Mouse (Mus musculus) forelimb bud, embryonic 11.5 days (tissue): Measurements from ENCODE around the gene Cox16.
A peak's percentile ranks its signal among the peaks of the same experiment; 100 is the strongest.
"Not testable (repeated sequence)": the region's sequence is repeated elsewhere in the genome, so short reads cannot be mapped to it uniquely, and the experiment has no call there.

Experiments
- DNase-seq: peaks from one replicate; pipeline ENCODE4 v3.0.0-alpha.2; 2012; ENCODE audit warnings: low read depth, low spot score

Gene Cox16

DNA sequence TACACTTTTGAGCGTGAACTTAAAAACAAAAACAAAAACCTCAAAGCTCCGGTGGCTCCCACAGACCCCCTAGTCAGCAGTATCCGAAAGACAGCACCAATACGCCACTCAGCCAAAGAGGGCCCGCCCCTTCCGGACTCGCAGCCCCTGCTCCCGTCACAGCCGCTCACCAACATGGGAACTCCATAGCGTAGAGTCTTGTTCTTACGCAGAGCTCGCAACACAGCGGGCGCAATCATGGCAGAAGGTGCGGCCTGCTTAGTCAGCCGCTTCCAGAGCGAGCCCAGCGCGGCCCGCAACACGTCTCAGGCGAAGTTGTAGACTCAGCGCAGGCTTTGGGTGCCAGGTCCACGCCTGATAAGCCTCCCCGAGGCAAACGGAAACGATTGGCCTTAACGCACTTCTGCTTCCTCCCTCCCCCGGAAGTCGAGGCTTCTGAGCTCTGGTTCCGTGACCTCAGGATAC, at the start of gene Cox16:
Cox16 (minus strand) TSS at position 401 of the 465 bp plus-strand sequence.
- peak; percentile 76 for DNase-seq

DNA sequence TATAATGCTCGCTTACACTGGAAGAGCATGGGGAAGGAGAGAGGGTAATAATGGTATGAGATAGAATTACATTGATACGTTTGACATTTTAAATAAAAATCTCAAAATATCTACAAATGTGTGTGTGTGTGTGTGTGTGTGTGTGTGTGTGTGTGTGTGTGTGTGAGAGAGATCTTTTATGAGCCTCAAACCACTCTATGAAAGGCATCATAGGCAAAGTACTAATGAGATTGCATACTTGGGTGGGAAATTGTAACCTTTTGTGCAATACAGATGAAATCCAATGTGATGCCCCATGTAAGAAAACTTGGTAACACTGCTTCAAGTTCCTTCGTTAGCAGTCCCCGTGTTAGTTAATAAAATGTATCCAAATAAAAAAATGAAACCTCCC, 48.1 kb upstream of the Cox16 start:
- peak; percentile 7 for DNase-seq

DNA sequence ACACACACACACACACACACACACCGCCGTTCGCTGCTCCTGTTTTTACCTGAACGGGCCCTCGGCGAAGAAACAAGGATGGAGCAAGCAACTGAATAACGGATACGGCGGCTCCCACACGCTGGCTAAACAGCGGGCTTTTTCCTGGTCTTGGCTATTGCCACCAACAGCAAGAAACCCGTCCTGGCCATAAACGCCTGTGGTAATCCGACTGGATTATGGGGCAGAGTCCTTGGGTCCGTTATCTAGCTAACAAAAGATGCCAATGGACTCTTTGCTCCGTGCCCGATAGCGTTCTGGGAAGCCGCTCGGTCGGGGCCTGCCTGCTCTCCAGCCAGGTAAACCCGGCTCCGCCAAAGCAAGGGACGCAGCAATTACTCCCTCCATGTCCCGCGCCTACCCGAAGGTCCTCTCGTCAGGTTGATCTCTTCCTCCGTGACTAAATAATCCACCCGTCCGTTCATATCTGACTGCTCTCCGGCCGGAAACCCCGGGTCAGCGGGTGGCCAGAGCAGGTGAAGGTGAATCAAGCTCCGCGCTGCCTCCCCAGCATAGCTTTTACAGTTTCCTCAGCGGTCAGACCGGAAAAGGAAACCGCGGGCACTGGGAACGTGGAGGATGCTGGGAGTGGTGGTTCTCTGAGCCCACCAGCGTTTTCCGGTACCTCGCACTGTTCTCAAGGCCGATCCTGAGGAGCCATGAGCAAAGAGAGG, 47.5 kb upstream of the Cox16 start, which contains the start of the genes Gm20498 and Synj2bp:
Gm20498 (minus strand) TSS at position 590 of the 713 bp plus-strand sequence.
Synj2bp (minus strand) TSS at position 596 of the 713 bp plus-strand sequence.
- DNase-seq = peak; percentile 83

DNA sequence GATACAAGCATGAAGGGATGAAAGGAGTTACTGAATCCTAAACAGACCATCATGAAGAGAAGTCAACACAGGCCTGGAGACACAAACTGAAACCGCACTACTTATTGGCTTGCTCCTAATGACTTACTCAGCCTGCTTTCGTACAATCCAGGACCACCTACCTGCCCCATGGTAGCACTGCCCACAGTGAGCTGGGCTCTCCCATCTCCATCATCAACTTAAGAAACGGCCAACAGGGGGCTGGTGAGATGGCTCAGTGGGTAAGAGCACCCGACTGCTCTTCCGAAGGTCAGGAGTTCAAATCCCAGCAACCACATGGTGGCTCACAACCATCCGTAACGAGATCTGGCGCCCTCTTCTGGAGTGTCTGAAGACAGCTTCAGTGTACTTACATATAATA, 45.7 kb upstream of the Cox16 start:
- DNase-seq = not testable (repeated sequence)

DNA sequence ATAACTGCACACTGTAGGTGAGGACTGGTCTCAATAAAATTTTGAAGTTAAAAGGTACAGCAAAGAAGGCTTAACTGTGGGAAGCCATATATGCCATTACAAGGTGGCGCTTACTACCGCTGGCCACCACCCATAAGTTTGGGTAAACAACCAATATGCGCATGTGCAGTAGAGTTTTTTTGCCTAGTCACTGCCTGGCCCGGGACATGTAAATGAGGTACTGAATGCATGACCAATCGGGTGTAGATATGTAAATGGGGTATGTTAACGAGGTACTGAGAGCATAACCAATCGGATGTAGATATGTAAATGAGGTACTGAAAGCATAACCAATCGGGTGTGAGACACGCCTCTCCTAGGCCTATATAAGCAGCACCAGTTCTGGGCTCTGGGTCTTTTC, 12.0 kb upstream of the Cox16 start:
- DNase-seq = not testable (repeated sequence)

DNA sequence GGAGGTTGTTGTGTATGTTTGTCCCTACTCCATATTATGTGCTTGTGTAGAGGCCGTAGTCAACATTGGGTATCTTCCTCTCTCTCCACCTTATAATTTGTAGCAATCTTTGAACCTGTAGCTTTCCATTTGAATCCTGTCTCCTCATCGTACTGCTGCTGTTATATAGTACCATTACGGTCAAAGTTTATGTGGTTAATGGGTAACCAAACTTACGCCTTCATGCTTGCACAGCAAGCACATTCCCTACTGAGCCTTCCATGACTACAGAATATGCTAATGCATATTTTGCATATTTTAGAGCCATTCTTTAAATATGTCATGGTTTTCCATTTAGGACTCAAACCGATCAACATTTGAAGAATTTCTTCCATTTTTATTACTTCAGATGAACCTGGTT, 5.6 kb upstream of the Cox16 start:
- DNase-seq = no peak

DNA sequence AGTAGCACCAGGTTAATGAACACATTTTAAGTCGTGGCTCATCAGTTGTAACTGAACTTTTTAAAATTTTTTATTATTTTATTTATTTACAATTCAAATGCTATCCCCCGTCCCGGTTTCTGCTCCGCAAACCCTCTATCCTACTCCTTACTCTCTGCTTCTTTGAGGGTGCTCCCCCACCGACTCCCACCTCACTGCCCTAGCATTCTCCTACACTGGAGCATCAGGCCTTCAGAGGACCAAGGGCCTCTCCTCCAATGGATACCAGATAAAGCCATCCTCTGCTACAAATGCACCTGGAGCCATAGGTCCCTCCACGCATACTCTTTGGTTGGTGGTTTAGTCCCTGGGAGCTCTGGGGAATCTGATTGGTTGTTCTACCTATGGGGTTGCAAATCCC, 384 bp upstream of the Cox16 start:
- DNase-seq = no peak

DNA sequence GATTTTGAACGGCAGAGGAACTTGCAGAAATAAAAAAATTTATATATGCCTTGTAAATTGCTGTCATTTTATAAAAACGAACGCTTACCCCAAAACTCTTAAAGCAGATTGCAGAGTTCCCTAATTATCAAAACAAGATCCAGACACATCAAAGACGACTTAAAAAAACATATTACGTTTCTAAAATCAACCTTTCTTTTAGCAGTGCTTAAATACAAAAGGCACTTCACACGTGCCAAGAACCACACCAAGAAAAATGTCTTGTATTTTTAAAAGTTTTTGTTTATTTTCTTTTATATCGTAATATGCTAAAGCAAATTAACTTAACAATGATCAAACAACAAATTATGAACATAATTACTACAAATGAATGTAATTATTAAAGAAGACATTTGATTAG, 715 bp downstream of the Cox16 start:
- DNase-seq = no peak

DNA sequence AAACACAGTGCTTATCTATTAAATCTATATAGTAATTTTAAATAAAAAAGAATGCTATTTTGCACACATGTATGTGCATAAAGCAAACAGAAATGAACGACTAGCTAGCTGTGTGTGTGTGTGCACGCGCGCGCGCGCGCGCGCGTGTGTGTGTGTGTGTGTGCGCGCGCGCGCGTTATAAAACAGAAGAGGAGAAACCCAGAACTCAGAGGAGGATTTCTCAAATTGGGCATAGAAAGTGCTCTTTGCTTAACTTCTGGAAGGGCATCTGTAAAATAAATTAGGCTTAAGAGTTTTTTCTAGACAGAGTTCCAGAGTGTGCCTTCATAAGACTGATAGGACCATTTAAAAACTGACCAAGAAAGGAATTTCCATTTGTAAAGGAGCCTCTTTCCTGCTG, 1.3 kb downstream of the Cox16 start:
- DNase-seq = peak; percentile 64

DNA sequence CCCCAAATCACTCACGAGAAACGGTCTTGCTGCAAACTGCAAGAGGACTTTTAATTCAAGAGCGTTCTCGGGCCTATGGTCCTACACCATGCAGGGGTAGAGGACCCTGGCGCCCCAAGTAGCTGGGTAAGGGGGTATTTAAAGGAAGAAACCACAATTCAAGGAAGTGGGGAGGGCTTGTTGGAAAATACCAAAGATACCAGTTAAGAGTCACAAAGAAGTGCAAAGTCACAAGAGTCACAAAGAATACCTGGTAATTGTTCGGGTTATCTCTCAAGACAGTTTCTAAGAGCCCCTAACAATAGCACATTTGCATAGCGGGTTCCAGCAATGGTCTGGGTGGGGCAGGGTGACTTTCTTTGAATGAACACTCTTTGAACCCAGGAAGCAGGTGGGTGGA, 25.9 kb downstream of the Cox16 start:
- DNase-seq = not testable (repeated sequence)

DNA sequence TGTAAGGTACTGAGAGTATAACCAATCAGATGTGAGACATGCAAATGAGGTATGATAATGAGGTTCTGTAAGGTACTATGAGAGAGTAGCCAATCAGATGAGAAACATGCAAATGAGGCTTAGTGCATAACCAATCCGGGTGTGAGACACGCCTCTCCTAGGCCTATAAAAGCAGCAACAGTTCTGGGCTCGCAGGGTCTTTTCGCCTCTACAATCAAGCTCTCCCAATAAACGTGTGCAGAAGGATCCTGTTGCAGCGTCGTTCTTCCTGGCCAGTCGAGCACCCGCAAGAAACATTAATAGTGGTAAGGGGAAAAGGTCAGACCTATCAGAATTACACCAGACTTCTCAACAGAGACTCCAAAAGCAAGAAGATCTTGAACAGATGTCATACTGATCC, 45.9 kb downstream of the Cox16 start:
- not testable (repeated sequence) for DNase-seq

DNA sequence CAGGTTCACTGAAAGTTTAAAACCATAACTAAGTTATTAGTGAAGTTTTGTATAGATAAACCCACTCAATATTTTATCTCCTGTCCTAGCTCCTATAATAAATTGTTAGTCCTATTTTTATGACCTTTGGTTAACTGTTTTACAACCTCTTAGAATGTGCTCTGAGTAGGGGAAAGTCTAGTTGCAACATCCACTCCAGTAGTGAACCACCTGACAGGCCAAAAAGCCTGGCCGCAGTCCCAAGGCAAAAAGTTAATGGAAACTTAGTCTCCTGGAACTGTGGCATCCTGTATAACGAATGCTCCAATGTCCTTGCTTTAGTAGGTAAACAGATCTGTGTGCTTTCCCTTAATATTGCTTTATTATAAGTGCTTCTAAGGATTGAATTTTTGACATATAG, 50.1 kb downstream of the Cox16 start:
- DNase-seq = not testable (repeated sequence)

DNA sequence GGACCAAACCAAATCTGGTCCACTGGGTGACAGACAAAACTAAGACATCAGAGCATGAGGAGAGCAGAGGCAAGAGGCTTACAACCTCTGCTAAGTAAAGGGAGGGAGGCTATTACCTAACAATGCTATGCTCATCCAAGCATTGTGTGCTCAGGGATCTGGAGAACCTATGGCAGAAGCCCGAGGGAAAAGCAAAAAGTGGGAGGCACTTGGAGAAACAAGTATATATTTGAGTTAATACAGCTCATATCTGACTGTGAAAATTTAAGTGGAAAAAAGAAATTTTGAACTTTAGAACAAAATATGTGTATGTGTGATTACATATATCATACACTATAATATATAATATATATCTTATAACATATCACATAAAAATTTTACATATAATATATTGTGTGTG, 63.1 kb downstream of the Cox16 start, which contains the start of gene Adam4:
Adam4 (minus strand) TSS at position 101 of the 400 bp plus-strand sequence.
- DNase-seq = no peak

DNA sequence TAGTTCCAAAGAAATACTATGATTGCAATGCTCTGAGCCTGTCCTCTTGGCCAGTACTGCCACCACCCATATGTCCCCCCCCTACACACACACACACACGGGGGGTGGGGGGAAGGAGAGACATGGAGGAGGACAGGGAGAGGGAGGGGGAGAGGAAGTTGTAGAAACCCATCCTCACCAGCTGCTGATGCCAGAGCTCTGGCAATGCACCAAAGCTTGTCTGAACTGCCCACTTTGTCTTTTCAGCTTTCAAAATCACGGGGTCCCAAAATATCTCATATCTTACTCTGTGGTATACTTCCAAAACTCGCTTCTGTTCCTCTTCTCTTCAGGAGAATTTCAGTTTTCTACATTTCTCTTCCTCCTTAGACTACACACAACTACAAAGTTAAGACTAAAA, 71.7 kb downstream of the Cox16 start:
- DNase-seq = no peak

DNA sequence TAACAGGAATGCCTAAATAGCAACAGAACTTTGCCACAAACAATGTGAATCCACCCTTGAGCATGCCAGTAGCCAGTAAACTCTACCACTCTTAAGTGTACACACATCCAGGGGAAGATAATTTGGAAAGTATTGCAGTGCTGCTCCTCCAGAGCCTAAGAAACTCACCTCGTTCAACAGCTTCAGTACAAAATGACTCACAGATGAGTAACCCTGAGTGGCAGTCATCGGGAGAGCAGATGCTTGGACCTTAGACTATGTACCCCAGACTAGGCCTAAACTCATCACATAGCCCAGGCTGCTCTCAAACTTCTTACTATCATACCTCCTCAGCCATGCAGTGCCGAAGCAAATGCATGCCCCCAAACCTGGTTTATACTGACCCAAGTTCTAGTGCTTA, 76.0 kb downstream of the Cox16 start:
- DNase-seq = no peak

DNA sequence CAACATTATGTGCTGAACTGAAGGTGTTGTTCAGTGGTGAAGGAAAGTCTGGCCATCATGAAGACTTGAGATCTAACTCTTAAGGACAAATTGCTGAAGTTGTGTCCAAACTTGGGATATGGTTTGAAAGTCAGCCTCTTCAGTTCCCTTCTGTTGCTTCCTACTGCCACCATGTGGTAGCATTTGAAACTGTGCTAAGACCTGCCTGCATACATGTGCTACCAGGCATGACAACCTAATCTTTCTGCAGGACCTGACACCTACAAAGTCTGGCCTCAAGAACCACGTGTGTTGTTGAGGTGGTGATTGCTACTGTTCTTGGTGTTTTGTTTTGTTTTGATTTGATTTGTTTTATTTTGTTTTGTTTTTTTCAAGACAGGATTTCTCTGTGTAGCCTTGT, 82.7 kb downstream of the Cox16 start:
- peak; percentile 69 for DNase-seq

DNA sequence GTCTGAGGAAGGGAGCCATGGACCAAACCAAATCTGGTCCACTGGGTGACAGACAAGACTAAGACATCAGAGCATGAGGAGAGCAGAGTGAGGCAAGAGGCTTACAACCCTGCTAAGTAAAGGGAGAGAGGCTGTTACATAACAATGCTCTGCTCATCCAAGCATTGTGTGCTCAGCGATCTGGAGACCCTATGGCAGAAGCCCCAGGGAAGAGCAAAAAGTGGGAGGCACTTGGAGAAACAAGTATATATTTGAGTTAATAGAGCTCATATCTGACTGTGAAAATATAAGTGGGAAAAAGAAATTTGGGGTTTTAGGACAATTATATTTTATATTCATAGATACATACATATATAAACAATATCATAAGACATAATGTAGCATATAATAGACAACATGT, 105.6 kb downstream of the Cox16 start, which contains the start of gene Gm4787:
Gm4787 (minus strand) TSS at position 101 of the 400 bp plus-strand sequence.
- not testable (repeated sequence) for DNase-seq

DNA sequence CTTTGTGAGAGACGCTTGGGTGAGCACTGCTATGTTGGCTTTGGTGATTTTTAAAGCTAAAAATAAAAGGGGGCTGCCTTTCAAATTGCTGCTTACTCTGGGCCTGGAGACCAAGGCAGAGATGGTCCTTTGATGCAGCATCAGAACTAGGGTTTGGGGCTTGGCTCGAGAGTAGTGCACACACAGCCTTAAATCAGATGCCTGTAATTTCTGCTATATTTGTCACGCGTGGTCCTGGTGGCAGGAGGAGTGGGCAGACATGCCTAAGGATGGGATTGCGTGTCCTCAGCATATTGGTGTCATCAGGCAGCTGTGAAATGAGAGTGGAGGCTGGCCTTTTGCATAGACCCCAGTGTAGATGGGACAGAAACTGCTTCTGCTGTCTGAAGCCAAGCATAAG, 151.1 kb downstream of the Cox16 start:
- no peak for DNase-seq

DNA sequence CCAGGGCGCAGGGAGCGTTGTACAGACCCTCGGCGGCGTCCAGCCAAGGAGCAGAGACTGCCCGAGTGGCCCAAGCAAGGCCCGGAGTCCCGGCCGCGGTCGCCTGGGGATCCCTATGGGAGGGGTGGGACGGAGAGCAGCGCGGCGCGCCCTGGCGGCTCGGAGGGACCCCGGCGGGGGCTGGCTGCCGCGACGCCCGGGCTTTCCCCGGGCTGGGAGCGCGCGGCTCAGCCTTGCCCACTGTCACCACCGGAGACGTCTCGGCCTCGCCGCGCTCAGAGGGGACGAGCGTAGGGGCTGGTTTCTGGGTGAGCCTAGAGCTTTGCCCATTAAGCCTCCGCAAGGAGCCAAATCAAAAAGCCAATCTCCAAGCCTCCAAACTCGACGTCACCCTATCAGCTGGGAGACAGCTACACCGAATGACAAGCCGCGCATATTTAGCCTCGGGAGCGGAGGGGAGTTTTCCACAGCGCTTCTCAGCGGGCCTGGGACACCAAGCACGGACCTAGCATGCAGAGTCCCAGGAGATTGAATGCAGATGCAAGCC, 152.0 kb downstream of the Cox16 start, which contains the start of gene Slc8a3:
Slc8a3 (minus strand) TSS at position 306 of the 547 bp plus-strand sequence.
- peak; percentile 29 for DNase-seq

DNA sequence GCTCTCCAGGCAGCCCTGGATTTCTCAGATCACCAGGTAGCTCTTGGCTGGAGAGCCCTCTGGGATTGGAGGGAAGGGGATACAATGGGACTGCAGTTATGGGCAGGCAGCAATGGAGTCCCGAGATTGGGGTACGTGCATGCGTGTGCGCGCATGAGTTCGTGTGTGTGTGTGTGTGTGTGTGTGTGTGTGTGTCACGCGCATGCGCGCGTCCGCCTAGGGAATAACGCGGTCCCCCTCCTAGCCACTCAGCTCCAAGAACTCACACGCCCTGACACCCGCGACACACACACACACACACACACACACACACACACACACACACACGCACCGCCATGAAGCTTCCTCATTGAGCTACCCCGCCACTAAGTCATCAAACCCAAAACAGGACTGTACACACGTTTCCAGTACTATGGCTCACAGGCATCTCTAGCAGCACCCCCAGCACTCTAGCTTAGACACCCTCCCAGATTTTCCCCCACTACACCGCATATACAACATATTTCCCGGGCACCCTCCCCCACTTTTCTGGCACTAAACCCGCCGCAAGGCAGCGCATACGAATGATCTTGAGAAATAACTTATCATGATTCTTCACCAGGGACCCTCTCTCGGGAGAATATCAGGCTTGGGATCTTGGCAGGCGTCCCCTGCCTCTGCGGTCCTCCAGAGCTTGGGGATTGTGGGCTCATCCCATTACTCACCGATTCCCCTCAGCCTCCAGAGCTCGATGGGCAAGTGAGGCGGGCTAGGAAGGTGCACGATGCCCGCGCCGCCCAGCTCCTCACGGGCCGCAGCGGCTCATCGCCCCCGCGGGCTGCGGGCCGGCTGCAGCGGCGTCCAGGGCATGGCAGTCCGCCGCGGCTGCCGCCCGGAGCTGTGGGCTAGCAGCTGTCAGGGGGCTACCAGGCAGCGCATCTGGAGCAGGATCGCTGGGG, 152.7 kb downstream of the Cox16 start:
- peak; percentile 68 for DNase-seq

DNA sequence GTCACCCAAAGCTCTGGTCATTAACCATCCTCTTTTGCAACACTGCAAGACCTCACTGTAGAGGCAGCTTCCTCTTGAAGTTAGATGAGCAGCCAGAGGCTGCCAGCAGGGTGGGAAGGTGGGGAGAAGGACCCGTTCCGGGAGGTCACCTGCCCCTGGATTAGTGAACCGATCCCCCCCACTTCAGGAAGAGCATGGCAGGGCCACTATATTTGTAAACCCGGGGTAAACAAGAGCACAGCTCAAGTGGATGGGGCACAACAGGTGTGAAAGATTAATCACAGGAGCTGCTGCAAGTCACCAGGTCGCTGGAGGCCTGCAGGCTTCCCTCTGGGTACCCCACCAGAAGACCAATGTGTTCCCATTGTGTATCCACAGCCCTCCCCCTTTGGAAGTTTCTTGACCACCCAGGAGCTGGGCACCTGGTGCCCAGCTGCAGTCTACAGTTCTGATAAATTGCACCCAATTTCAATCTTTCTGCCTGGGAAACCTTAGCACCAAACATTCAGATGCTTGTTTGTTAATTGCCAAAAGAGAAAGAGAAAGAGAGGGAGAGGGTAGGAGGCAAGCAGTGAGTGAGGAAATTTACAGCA, 153.8 kb downstream of the Cox16 start:
- DNase-seq = peak; percentile 49
